In genomic region chr1:20624564-20624963, GRCm38 (mm10) we compare ENCODE assay signal across 21 mouse cellular contexts. TPM values are rescaled to one million over a fixed set of nuclear protein-coding genes. Genes with fewer than 3 reads are reported as not detected.
"Had no signal": no experiment of that assay in that cellular context is flagged by ENCODE, and none has a peak within 500 bp of the region (broad histone marks: within the 10 kb centered on the region; RNA-seq: fewer than 3 reads in every experiment).

No protein-coding gene starts in this region.

- H3K4me3 ChIP-seq: liver, embryonic 13.5 days; midbrain, embryonic 15.5 days; neural tube, embryonic 13.5 days had no signal

- H3K4me2 ChIP-seq: liver, embryonic 13.5 days; midbrain, embryonic 11.5 days; midbrain, embryonic 15.5 days; neural tube, embryonic 13.5 days had no signal

- DNase-seq: kidney, adult 9 months; kidney, postnatal 14 days; kidney, postnatal 4 days; liver, embryonic 13.5 days; lung, adult 2 months; lung, postnatal 14 days; lung, postnatal 4 days; retina, postnatal 1 day; right cerebral cortex, postnatal 25 days; spleen, adult 18-20 months; thymus, adult 2 months; thymus, postnatal 14 days; thymus, postnatal 4 days had no signal

- H3K27ac ChIP-seq: liver, embryonic 13.5 days; midbrain, embryonic 15.5 days; neural tube, embryonic 13.5 days; stomach, postnatal 0 days had no signal

- H3K27me3 ChIP-seq: liver, embryonic 13.5 days; midbrain, embryonic 15.5 days; neural tube, embryonic 13.5 days had no signal

- H3K4me1 ChIP-seq: liver, embryonic 13.5 days; midbrain, embryonic 15.5 days; neural tube, embryonic 13.5 days had no signal

- ATAC-seq: midbrain, embryonic 15.5 days had no signal

- H3K36me3 ChIP-seq: liver, embryonic 13.5 days; midbrain, embryonic 15.5 days; neural tube, embryonic 13.5 days had no signal

- H3K9ac ChIP-seq: liver, embryonic 13.5 days; midbrain, embryonic 15.5 days; neural tube, embryonic 13.5 days had no signal

- H3K9me3 ChIP-seq: liver, embryonic 13.5 days; midbrain, embryonic 15.5 days; neural tube, embryonic 13.5 days had no signal

RNA-seq across cellular contexts. Expression of gene Pkhd1, which starts 6.7 kb away (rescaled TPM):
- total RNA-seq: megakaryocyte progenitor cell, adult 5-6 weeks; megakaryocyte-erythroid progenitor cell, adult 5-6 weeks; neutrophil, adult 5-6 weeks had no signal
- polyA plus RNA-seq: limb, embryonic 11.5 days; midbrain, embryonic 11.5 days had no signal
